Mouse (Mus musculus) heart, embryonic 15.5 days (tissue): Measurements from ENCODE around the gene Vsnl1. TPM values are rescaled to one million over a fixed set of nuclear protein-coding genes. Genes with fewer than 3 reads are reported as not detected.

Experiments used
- microRNA-seq: library from miRNA; unstranded; fragments of <30 nt; microRNA quantifications from one replicate; pipeline ENCODE4, GENCODE M21; 2016
- polyA plus RNA-seq: library from polyadenylated mRNA; unstranded; fragments of >200 nt; fragmentation: Nextera tagmentation; extraction: Ambion mirVana; gene quantifications from 2 replicates; pipeline ENCODE4 v1.2.1, GENCODE M21; 2015

Vsnl1 gene
- polyA plus RNA-seq, 1 experiment from 2014 or later = 9.9 TPM

Small RNAs within 50 kb of the gene (microRNA-seq; reads per million reads assigned to microRNA genes)
- not detected for gene Mir7675

Other genes with a start within 250 kb of the Vsnl1 start
- gene Msgn1, start 227.6 kb downstream of the Vsnl1 start, polyA plus RNA-seq = not detected in 2 replicates
- 5.8 and 6.8 TPM in 2 replicates for gene Gen1, start 170.8 kb downstream of the Vsnl1 start, polyA plus RNA-seq
- 111 and 114 TPM in 2 replicates for gene Smc6, start 170.7 kb downstream of the Vsnl1 start, polyA plus RNA-seq
- gene Rad51ap2, start 19.5 kb upstream of the Vsnl1 start, polyA plus RNA-seq = 0.18 and 0.29 TPM in 2 replicates